Mouse (Mus musculus) ZHBTc4 (cell line): Measurements from ENCODE around the gene Gm9376.

Experiments used
- DNase-seq: peaks from one replicate; pipeline ENCODE4 v3.0.0-alpha.2; 2011; ENCODE audit warnings: low read depth, low spot score

Gm9376 gene

GRCm38 (mm10) chr14:118266660-118267059, at the start of gene Gm9376:
Gm9376 (plus strand) TSS chr14:118266960.
- DNase-seq, result no peak

GRCm38 (mm10) chr14:118220885-118221284, 45.9 kb upstream of the Gm9376 start:
- peak; percentile 76 for DNase-seq

- DNase-seq, result peak; percentile 38
Observed at GRCm38 (mm10) chr14:118225061-118225743, 41.6 kb upstream of the Gm9376 start.

- DNase-seq, result peak; percentile 80
Observed at GRCm38 (mm10) chr14:118225911-118226310, 40.8 kb upstream of the Gm9376 start.

- DNase-seq, result peak; percentile 43
Observed at GRCm38 (mm10) chr14:118226471-118227155, 40.1 kb upstream of the Gm9376 start.

- DNase-seq, result no peak
Observed at GRCm38 (mm10) chr14:118232381-118232970, 34.3 kb upstream of the Gm9376 start.

GRCm38 (mm10) chr14:118233786-118234540, 32.8 kb upstream of the Gm9376 start:
- DNase-seq, result no peak

- DNase-seq, result peak; percentile 81
Observed at GRCm38 (mm10) chr14:118234541-118235210, 32.1 kb upstream of the Gm9376 start.

GRCm38 (mm10) chr14:118235361-118235972, 31.3 kb upstream of the Gm9376 start:
- peak; percentile 78 for DNase-seq

- peak; percentile 92 for DNase-seq
Observed at GRCm38 (mm10) chr14:118235973-118236885, 30.5 kb upstream of the Gm9376 start.

GRCm38 (mm10) chr14:118236886-118237289, 29.9 kb upstream of the Gm9376 start, which contains the start of gene Sox21:
Sox21 (minus strand) TSS chr14:118237030.
- peak; percentile 98 for DNase-seq

- no peak for DNase-seq
Observed at GRCm38 (mm10) chr14:118237786-118238185, 29.0 kb upstream of the Gm9376 start.

GRCm38 (mm10) chr14:118239351-118239750, 27.4 kb upstream of the Gm9376 start:
- DNase-seq, result no peak

- DNase-seq, result no peak
Observed at GRCm38 (mm10) chr14:118241416-118241815, 25.3 kb upstream of the Gm9376 start.

GRCm38 (mm10) chr14:118253381-118253780, 13.4 kb upstream of the Gm9376 start:
- DNase-seq, result peak; percentile 90

- DNase-seq, result no peak
Observed at GRCm38 (mm10) chr14:118268849-118269248, 2.1 kb downstream of the Gm9376 start.

- DNase-seq, result no peak
Observed at GRCm38 (mm10) chr14:118272594-118273555, 6.1 kb downstream of the Gm9376 start.

GRCm38 (mm10) chr14:118277704-118278498, 11.1 kb downstream of the Gm9376 start:
- no peak for DNase-seq
